Mouse (Mus musculus) limb, embryonic 12.5 days (tissue): ENCODE results near the gene Astn2. TPM values are rescaled to one million over a fixed set of nuclear protein-coding genes. Genes with fewer than 3 reads are reported as not detected.
A peak's percentile ranks its signal among the peaks of the same experiment; 100 is the strongest.

Experiments used
- ATAC-seq: fragments of 200-750 bp; cut with Nextera tagmentation; 2 replicates; pipeline ENCODE4 v1.8.0; 2017; ENCODE audit warnings: low read depth, moderate TSS enrichment; ENCODE audit not compliant: insufficient number of reproducible peaks, insufficient read depth, low FRiP score, low TSS enrichment
- H3K27ac ChIP-seq: fragments of 300-500 bp; sonication (generic); 2 replicates; pipeline ENCODE4 v1.5.1; 2016; ENCODE audit warnings: mild to moderate bottlenecking, moderate library complexity
- H3K27me3 ChIP-seq: fragments of 300-500 bp; sonication (generic); 2 replicates; pipeline ENCODE4 v1.6.1; 2016; ENCODE audit warnings: mild to moderate bottlenecking, moderate library complexity
- H3K36me3 ChIP-seq: fragments of 300-500 bp; sonication (generic); 2 replicates; pipeline ENCODE4 v1.6.1; 2016; ENCODE audit warnings: mild to moderate bottlenecking, moderate library complexity
- H3K4me1 ChIP-seq: fragments of 300-500 bp; sonication (generic); replicated peaks from 2 replicates; pipeline ENCODE4 v1.6.1; 2016
- H3K4me2 ChIP-seq: fragments of 300-500 bp; sonication (generic); 2 replicates; pipeline ENCODE4 v1.6.1; 2016; ENCODE audit warnings: mild to moderate bottlenecking, moderate library complexity
- H3K4me3 ChIP-seq: fragments of 300-500 bp; sonication (generic); replicated peaks from 2 replicates; pipeline ENCODE4 v1.5.1; 2016; ENCODE audit warnings: mild to moderate bottlenecking
- H3K9ac ChIP-seq: fragments of 300-500 bp; sonication (generic); replicated peaks from 2 replicates; pipeline ENCODE4 v1.6.1; 2016; ENCODE audit warnings: mild to moderate bottlenecking, moderate library complexity
- H3K9me3 ChIP-seq: fragments of 300-500 bp; sonication (generic); 2 replicates; pipeline ENCODE4 v1.6.1; 2016; ENCODE audit warnings: mild to moderate bottlenecking, moderate library complexity
- WGBS: fragments of 180-500 bp; shearing (Covaris S2); methylation state at CpG from one replicate; pipeline ENCODE4 v1.1.7; 2016; 5-methylcytosine and 5-hydroxymethylcytosine counted together
- polyA plus RNA-seq: library from polyadenylated mRNA; unstranded; fragments of >200 nt; fragmentation: Nextera tagmentation; extraction: Ambion mirVana; gene quantifications from 2 replicates; pipeline ENCODE4 v1.2.1, GENCODE M21; 2016

Astn2 gene
- polyA plus RNA-seq, 1 experiment from 2014 or later = 1.6 TPM

GRCm38 (mm10) chr4:65473141-65473540 is 931.3 kb downstream of the Astn2 start:
- H3K4me1 ChIP-seq = peaks cover 9% of the 10 kb centered on the region
- no peak overlapping the region for H3K9ac ChIP-seq
- H3K27ac ChIP-seq = no peak overlapping the region
- H3K4me2 ChIP-seq = no peak overlapping the region
- H3K9me3 ChIP-seq = no peaks in the 10 kb centered on the region
- no peak overlapping the region for H3K4me3 ChIP-seq
- 75% methylated on average over 5 of the region's 5 CpGs for WGBS
- H3K27me3 ChIP-seq = no peaks in the 10 kb centered on the region
- no peaks in the 10 kb centered on the region for H3K36me3 ChIP-seq
- ATAC-seq = no peak

- no peak overlapping the region for H3K27ac ChIP-seq
- H3K4me2 ChIP-seq = no peak overlapping the region
- H3K36me3 ChIP-seq = no peaks in the 10 kb centered on the region
- 81% methylated on average over 4 of the region's 4 CpGs for WGBS
- no peaks in the 10 kb centered on the region for H3K27me3 ChIP-seq
- no peaks in the 10 kb centered on the region for H3K4me1 ChIP-seq
- ATAC-seq = no peak
- no peak overlapping the region for H3K9ac ChIP-seq
- no peaks in the 10 kb centered on the region for H3K9me3 ChIP-seq
- H3K4me3 ChIP-seq = no peak overlapping the region
Observed at GRCm38 (mm10) chr4:65449171-65449570, 955.2 kb downstream of the Astn2 start.

- no peaks in the 10 kb centered on the region for H3K9me3 ChIP-seq
- H3K4me1 ChIP-seq = peaks cover 15% of the 10 kb centered on the region
- no peak overlapping the region for H3K9ac ChIP-seq
- peak overlapping the region; percentile 75 for H3K27ac ChIP-seq
- H3K4me3 ChIP-seq = no peak overlapping the region
- H3K36me3 ChIP-seq = no peaks in the 10 kb centered on the region
- no peaks in the 10 kb centered on the region for H3K27me3 ChIP-seq
- no peak for ATAC-seq
- no peak overlapping the region for H3K4me2 ChIP-seq
- 41% methylated on average over 4 of the region's 4 CpGs for WGBS
Observed at GRCm38 (mm10) chr4:65441746-65442145, 962.7 kb downstream of the Astn2 start.

GRCm38 (mm10) chr4:65430804-65431203 is 973.6 kb downstream of the Astn2 start:
- H3K4me1 ChIP-seq = 0 out of 2 replicates have a peak, but pooled peaks cover 5% of the 10 kb centered on the region
- no peak overlapping the region for H3K9ac ChIP-seq
- H3K4me3 ChIP-seq = no peak overlapping the region
- no peak overlapping the region for H3K27ac ChIP-seq
- no peaks in the 10 kb centered on the region for H3K9me3 ChIP-seq
- 63% methylated on average over 3 of the region's 3 CpGs for WGBS
- H3K36me3 ChIP-seq = no peaks in the 10 kb centered on the region
- H3K27me3 ChIP-seq = no peaks in the 10 kb centered on the region
- H3K4me2 ChIP-seq = no peak overlapping the region
- no peak for ATAC-seq

- H3K9ac ChIP-seq = no peak overlapping the region
- H3K27ac ChIP-seq = no peak overlapping the region
- 87% methylated on average over 3 of the region's 3 CpGs for WGBS
- H3K27me3 ChIP-seq = no peaks in the 10 kb centered on the region
- no peak overlapping the region for H3K4me3 ChIP-seq
- H3K36me3 ChIP-seq = no peaks in the 10 kb centered on the region
- H3K4me2 ChIP-seq = no peak overlapping the region
- H3K9me3 ChIP-seq = no peaks in the 10 kb centered on the region
- H3K4me1 ChIP-seq = 0 out of 2 replicates have a peak, but pooled peaks cover 5% of the 10 kb centered on the region
- ATAC-seq = no peak
Observed at GRCm38 (mm10) chr4:65427480-65427879, 976.9 kb downstream of the Astn2 start.

GRCm38 (mm10) chr4:65426437-65426836 is 978.0 kb downstream of the Astn2 start:
- Histone ChIP-seq H3K9me3 (no peaks in the 10 kb centered on the region), H3K4me2 (no peak overlapping the region), H3K27ac (no peak overlapping the region), H3K4me1 (0 out of 2 replicates have a peak, but pooled peaks cover 5% of the 10 kb centered on the region), H3K4me3 (no peak overlapping the region), H3K27me3 (no peaks in the 10 kb centered on the region), H3K9ac (no peak overlapping the region), H3K36me3 (no peaks in the 10 kb centered on the region)
- no peak for ATAC-seq
- WGBS = 89% methylated on average over 5 of the region's 5 CpGs

GRCm38 (mm10) chr4:65423068-65423625 is 981.3 kb downstream of the Astn2 start:
- Histone ChIP-seq H3K4me2 (no peak overlapping the region), H3K27ac (no peak overlapping the region), H3K4me1 (peaks cover 13% of the 10 kb centered on the region; the same call in 1 of the 2 replicates), H3K27me3 (no peaks in the 10 kb centered on the region), H3K36me3 (no peaks in the 10 kb centered on the region), H3K4me3 (no peak overlapping the region), H3K9ac (no peak overlapping the region), H3K9me3 (no peaks in the 10 kb centered on the region)
- 57% methylated on average over 3 of the region's 3 CpGs for WGBS
- ATAC-seq = no peak

- Histone ChIP-seq H3K27me3 (no peaks in the 10 kb centered on the region), H3K27ac (0 out of 2 replicates have a peak overlapping the region, but pooled peaks have one; percentile 53), H3K4me2 (no peak overlapping the region), H3K4me1 (peaks cover 13% of the 10 kb centered on the region; the same call in 1 of the 2 replicates), H3K9me3 (no peaks in the 10 kb centered on the region), H3K4me3 (no peak overlapping the region), H3K9ac (no peak overlapping the region), H3K36me3 (no peaks in the 10 kb centered on the region)
- ATAC-seq = no peak
- 95% methylated on average over 2 of the region's 2 CpGs for WGBS
Observed at GRCm38 (mm10) chr4:65421272-65421671, 983.1 kb downstream of the Astn2 start.

- H3K4me3 ChIP-seq = no peak overlapping the region
- H3K27ac ChIP-seq = peak overlapping the region; percentile 53; the same call in 1 of the 2 replicates
- no peaks in the 10 kb centered on the region for H3K9me3 ChIP-seq
- ATAC-seq = peak; percentile 71
- WGBS = 5% methylated on average over 3 of the region's 3 CpGs
- H3K27me3 ChIP-seq = no peaks in the 10 kb centered on the region
- H3K36me3 ChIP-seq = no peaks in the 10 kb centered on the region
- peaks cover 13% of the 10 kb centered on the region; the same call in 1 of the 2 replicates for H3K4me1 ChIP-seq
- H3K9ac ChIP-seq = no peak overlapping the region
- no peak overlapping the region for H3K4me2 ChIP-seq
Observed at GRCm38 (mm10) chr4:65420511-65420931, 983.9 kb downstream of the Astn2 start.

GRCm38 (mm10) chr4:65415507-65415906 is 988.9 kb downstream of the Astn2 start:
- WGBS = 91% methylated on average over 4 of the region's 4 CpGs

GRCm38 (mm10) chr4:65402836-65403634 is 1001.4 kb downstream of the Astn2 start:
- no peaks in the 10 kb centered on the region for H3K9me3 ChIP-seq
- peak overlapping the region; percentile 18; the same call in 1 of the 2 replicates for H3K4me2 ChIP-seq
- ATAC-seq = peak; percentile 88
- H3K36me3 ChIP-seq = no peaks in the 10 kb centered on the region
- 0 out of 2 replicates have a peak overlapping the region, but pooled peaks have one; percentile 2 for H3K9ac ChIP-seq
- WGBS = 35% methylated on average over 6 of the region's 6 CpGs
- H3K27ac ChIP-seq = peak overlapping the region; percentile 71
- no peaks in the 10 kb centered on the region for H3K27me3 ChIP-seq
- H3K4me3 ChIP-seq = no peak overlapping the region
- peaks cover 14% of the 10 kb centered on the region for H3K4me1 ChIP-seq

More at GRCm38 (mm10) chr4:65415507-65415906, 988.9 kb downstream of the Astn2 start:
- Histone ChIP-seq H3K36me3 (no peaks in the 10 kb centered on the region), H3K4me2 (no peak overlapping the region), H3K27me3 (no peaks in the 10 kb centered on the region), H3K9me3 (no peaks in the 10 kb centered on the region), H3K4me1 (0 out of 2 replicates have a peak, but pooled peaks cover 7% of the 10 kb centered on the region), H3K9ac (no peak overlapping the region), H3K4me3 (no peak overlapping the region), H3K27ac (no peak overlapping the region)
- no peak for ATAC-seq
